Mouse (Mus musculus) testis, postnatal 10 days (tissue): ENCODE measurements around the gene Gpr4.

ENCODE experiments used
- DNase-seq: peaks from one replicate; pipeline ENCODE4 v3.0.0; 2021; ENCODE audit warnings: low spot score

Gpr4 gene

DNA sequence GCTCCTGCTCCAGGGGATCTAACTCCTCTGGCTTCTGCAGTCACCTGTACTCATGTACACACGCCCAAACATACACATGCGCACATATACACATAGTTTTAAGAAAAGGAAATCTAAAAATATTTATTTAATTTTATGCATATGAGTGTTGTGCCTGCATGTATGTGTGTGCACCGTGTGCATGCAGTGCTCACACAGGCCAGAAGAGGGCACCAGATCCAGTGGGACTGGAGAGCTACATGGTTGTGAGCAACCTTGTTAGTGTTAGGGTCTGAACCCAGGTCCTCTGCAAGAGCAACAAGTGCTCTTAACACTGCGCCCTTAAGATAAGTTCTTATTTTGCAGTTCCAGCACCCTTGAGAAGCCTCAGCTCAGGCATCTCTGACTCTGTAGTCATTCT lies 17.7 kb upstream of the Gpr4 start:
- no peak for DNase-seq

DNA sequence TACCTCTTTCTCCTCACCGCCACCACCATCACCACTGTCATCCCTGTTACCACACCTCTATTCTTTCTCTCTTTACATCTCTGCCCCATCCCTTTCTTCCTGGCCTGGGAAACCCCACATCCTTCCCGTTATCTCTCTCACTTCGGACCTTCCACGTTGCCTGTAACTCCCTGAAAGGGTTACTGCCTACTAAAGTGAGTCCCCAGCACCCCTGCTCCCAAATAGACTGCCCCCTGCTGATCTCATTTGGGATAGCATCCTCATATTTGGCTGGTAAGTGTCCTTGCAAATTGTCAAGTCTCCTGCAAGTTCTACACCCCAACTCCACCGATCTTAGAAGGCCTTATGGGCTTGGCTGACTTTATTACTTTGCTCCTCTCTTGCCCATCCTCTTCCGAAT lies 15.7 kb upstream of the Gpr4 start:
- DNase-seq = peak; percentile 69

DNA sequence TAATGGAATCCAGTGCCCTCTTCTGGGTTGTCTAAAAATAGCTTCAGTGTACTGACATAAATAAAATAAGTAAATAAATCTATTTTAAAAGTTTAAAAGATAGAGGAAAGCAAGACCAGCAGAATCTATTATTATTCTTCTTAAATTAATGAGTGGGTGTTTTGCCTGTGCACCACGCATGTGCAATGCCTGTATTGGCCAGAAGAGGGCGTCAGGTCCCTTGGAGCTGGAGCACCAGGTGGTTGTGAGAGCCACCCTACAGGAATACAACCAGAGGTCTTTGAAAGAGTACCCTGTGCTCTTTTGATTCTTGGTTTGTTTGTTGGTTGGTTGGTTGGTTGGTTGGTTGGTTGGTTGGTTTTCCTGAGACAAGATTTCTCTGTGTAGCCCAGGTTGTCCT lies 14.4 kb upstream of the Gpr4 start:
- DNase-seq = peak; percentile 73

DNA sequence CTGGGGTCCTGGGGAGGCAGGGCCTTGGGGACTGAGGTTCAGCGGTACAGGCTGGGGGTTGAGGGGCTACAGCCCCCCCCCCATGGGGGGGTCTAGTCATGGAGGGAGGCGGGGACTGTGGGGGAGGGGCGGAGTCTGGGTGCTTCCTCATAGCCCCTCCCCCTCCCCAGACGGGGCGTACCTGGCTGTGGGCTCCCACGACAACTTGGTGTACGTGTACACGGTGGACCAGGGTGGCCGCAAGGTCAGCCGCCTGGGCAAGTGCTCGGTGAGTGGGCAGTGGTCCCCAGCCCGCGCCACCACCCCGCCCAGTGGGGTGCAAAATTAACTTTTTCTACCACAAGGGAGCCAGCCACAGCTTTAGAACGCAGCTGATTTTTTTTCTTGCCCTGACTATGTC lies 10.7 kb upstream of the Gpr4 start:
- peak; percentile 60 for DNase-seq

DNA sequence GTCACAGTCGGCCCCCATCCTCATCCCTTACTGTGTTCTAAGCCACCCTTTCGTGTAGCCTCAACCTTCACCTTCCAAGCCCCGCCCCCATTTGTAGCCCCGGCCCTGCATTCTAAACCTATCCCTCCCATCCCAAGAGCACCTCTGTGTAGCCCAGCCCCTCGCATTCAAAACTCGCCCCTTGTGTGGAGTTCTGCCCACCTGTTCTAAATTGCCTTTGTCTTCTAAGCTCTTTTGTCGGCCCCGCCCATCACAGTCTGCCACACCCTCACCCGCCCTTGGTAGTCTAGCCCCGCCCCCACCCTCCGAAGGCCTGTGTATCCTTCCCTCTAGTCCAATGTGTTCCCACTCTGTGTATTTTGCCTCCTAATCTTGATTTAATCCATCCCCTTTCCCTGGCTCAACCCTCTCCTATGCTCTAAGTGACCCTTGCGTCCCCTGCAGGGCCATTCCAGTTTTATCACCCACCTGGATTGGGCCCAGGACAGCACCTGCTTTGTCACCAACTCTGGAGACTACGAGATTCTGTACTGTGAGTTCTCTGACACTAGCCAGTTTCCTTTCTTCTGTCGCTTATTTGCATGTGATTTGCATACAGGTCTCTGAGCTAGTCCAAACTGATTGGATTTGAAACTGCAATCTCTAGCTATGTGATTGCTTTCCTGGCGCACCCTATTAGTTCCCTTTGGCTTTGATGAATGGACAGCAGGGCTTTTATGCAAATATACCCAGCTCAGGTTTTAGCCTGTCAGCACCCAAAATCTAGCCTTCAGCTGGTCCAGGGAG lies 10.1 kb upstream of the Gpr4 start:
- no peak for DNase-seq

DNA sequence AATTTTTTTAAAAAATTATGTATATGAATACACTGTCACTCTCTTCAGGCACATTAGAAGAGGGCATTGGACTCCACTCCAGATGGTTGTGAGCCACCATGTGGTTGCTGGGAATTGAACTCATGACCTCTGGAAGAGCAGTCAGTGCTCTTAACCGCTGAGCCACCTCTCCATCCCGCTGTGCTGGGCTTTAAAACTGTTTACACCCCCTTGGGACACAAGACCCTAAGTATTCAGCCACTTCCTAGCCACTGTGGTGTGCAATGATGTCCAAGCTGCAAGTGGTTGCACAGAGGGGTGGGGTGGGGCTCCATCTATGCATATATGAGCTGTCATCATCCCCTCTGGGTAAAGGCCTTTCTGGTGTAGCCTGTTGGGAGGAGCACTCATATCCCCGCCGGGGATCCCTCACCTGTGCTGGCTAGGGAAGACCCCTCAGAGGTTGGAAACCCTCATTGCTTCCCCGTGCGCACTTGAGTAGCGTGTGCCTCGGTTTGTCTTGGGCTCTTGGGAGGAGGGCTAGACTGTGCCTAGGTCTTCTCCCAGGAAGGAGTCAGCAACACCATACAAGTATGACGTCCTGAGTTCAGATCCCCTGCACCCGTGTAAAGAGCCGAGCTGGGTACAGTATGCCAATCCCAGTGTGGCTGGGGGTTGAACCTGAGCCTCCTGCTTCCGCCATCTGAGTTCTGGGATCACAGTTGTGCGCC lies 4.0 kb upstream of the Gpr4 start:
- no peak for DNase-seq

DNA sequence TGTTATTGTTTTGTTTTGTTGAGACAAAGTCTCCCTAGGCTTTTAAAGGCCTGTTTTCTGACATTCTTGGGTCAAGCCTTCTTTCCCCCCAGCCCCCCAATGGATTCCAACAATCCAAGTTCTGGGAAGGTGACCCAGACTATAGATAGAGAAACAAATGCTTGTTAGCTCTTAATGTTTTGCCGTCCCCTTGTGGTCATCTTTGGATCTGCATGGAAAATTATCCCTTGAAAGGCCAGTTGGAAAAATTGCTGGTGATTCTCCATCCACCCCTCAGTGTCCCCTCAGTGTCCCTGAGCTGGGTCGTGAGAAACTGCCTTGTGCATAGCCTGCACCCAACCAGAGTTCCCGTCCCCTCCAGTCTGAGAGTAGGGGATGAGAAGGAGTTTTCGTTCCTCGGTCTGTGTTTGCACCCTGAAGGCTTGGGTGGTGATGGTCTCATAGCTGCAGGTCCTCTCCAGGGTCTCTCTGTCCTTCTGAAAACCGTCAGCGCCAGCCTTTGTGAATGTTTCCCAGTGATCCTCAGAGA lies 3.3 kb upstream of the Gpr4 start:
- DNase-seq = peak; percentile 73

DNA sequence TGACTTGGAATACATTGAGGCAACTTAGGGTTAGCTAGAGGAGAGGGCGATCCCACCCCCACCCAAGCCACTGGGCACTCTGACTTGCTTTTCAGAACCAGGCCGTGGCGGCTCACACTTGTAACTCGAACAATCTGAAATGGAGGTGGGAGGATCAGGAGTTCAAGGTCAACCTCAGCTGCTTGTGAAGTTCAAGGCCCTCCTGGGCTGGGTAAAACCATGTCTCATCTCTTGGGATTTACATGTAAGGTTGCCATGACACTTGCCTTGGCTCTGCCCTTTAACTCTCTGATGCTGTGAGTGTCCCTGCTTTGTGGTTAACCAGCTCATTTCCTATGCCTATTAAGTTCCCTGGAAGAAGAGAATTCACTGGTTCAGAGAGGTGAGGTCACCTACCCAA lies 2.8 kb upstream of the Gpr4 start:
- no peak for DNase-seq

DNA sequence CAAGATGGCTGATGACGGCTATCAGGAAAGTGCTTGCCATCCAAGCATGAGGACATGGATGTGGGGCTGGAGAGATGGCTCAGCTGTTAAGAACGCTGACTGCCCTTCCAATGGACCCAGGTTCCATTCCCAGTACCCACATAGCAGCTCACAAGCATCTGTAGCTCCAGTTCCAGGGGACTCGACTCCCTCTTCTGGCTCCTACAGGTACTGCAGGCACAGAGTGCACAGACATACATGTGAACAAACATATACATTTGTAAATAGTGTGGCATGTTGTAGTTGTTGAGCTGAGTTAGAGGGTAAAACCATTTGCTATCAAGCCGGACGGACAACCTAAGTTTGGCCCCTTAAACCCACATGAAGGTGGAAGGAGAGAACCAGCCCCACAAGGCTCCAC lies 2.3 kb upstream of the Gpr4 start:
- DNase-seq = no peak

DNA sequence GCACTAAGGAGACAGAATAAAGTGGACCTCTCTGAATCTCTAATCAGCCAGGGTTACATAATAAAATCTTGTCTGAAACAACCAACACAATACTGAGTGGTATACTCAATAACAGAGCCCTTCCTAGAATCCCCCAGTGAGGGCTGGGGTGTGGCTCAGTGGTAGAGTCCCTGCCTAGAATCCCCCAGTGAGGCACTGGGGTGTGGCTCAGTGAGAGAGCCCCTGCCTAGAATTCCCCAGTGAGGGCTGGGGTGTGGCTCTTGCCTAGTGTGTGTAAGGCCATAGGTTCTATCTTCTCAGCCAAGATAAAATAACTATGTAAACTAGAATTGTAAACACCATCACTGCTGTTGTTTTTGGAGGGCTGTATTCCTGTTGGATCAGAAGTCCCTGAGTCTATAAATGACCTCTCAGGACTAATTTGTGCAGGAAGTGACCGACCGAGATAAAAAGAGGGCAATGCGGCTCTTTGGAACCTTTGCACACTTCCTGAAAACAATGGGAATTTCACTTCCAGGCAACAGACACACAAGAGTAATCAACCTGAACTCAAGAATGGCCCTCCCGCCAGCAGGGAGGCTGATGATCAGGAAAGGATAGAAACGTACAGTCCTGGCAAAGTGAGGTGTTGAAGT lies 1.2 kb upstream of the Gpr4 start:
- DNase-seq = no peak

DNA sequence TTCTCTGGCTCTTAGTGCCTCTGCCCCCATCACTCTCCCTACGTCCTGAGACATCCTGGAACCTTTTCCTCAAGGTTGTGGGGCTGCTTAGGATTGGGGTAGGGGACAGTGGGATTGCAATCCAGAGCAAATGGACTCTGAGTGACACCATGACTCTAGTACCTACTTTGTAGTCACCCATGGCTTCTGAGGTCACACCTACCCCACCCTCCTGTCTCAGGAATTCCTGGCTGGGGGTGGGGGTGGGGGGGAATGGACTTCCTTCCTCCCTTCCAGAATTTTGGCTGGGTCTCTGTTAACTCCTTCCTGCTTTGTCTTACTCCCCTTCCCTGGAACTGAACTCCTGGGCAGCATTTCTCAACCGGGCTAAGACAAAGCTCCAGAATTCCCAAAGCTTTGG lies 1.0 kb downstream of the Gpr4 start:
- no peak for DNase-seq

DNA sequence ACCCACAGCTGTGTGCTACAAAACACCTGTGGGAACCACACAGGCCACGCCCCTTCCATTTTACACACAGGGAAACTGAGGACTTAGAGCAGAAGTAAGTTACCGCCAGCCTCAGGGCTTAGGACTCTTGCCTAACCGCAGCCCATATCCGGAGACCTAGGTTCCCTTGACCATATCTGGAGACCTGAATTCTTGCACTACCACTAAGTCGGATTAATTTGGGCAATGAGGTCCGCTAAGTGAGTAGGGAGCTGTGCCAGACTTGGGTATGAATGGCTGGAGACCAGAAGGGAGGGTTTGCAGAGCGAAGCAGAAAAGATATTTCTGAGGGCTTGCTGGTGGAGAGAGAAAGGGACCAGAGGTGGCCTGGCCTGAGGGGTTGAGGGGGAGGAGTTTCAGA lies 2.0 kb downstream of the Gpr4 start:
- no peak for DNase-seq

DNA sequence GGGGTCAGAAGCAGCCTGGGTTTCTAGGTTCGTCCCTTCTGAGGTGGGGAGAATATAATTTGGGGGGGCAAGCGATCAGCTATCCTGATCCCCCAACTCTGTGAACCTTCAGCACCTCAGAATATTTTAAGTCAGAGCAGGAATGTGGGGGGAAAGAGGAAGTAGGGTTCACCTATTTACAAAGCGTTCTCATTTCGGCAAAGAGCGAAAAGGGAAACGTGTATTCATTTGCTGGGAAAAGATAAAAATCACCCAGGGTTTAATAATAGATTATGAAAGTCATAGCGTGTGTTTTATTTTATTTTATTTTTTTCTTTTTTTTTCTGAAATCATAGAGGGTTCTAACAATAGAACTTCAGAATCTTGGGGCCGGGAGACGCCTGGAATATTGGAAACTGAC lies 2.6 kb downstream of the Gpr4 start:
- DNase-seq = no peak

DNA sequence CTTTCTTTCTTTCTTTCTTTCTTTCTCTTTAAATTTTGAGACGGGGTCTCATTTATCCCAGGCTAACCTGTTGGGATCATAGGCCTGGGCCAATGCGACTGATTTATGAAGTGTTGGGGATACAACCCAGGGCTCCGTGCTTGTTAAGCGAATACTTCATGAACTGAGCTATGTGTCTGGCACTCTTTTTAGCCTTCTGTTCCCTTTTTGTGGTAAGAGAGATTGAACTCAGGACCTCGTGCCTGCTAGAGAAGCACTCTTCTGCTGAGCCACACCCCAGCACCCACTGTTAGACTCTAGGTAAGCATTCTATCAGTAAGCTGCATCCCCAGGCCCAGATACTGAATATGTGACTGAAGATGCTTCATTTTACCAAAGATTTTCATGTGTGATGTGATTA lies 5.2 kb downstream of the Gpr4 start:
- DNase-seq = no peak

DNA sequence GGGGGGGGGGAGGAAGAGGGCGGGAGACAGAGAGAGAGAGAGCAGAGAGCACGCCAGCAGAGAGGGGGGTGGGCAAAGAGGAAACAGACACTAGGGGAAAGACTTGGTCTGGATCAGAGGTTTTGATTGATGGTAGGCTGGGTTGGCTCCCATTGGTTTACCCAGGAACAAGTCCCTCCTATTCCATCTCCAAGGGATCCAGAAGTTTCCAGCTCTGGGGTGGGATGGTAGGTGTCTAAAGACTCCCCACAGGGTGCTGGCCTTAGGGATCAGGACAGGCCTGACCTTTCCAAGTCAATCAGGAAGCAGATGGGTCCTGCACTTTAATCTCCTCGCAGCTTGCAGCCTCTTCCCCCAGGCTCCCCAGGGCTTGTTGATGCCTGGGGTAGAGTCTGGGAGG lies 5.6 kb downstream of the Gpr4 start:
- DNase-seq = no peak

DNA sequence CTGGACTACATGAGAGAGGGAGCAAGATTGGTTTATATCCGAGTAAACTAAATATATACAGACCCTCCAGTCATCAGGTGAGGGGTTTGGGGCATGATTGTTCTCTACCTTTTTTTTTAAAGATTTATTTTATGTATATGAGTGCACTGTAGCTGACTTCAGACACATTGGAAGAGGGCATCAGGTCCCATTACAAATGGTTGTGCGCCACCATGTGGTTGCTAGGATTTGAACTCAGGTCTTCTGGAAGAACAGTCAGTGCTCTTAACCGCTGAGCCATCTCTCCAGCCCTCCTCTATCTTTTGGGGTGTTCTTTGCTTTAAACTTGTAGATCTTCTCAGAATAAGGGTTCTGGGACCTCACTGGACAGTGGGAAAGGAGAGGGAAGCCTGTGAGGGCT lies 7.7 kb downstream of the Gpr4 start:
- DNase-seq = no peak

DNA sequence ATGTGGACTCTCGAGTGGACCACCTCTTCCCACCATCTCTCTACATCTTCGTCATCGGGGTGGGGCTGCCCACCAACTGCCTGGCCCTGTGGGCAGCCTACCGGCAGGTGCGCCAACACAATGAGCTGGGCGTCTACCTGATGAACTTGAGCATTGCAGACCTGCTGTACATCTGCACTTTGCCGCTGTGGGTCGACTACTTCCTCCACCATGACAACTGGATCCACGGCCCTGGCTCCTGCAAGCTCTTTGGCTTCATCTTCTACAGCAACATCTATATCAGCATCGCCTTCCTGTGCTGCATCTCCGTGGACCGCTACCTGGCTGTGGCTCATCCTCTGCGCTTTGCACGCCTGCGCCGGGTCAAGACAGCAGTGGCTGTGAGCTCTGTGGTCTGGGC lies 9.9 kb downstream of the Gpr4 start:
- no peak for DNase-seq

DNA sequence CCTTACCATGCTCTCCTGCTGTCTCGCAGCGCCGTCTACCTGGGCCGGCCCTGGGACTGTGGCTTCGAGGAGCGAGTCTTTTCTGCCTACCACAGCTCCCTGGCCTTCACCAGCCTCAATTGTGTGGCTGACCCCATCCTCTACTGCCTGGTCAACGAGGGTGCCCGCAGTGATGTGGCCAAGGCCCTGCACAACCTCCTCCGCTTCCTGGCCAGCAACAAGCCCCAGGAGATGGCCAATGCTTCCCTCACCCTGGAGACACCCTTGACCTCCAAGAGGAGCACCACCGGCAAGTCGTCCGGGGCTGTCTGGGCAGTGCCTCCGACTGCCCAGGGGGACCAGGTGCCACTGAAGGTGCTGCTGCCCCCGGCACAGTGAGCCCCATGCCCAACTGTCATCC lies 10.5 kb downstream of the Gpr4 start:
- no peak for DNase-seq

DNA sequence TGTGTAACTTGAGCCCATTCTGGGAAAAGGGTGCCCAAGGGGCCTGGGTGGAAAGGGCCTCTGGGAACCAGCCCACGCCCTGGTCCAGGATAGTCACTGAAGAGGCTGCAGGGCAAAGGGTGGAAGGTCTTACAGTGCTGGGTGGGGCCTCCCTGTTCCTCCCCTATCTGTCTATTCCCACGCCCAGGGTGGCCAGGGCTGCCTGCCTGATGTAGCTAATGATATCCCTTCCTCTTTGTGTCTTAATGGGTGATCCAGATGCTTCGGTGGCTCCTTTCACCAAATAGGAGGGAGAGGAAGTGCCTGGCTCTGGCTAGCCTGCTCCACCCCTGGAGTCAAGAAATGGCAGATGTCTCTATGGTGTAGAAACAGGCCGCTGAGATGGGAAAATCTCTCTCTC lies 12.6 kb downstream of the Gpr4 start:
- DNase-seq = no peak

DNA sequence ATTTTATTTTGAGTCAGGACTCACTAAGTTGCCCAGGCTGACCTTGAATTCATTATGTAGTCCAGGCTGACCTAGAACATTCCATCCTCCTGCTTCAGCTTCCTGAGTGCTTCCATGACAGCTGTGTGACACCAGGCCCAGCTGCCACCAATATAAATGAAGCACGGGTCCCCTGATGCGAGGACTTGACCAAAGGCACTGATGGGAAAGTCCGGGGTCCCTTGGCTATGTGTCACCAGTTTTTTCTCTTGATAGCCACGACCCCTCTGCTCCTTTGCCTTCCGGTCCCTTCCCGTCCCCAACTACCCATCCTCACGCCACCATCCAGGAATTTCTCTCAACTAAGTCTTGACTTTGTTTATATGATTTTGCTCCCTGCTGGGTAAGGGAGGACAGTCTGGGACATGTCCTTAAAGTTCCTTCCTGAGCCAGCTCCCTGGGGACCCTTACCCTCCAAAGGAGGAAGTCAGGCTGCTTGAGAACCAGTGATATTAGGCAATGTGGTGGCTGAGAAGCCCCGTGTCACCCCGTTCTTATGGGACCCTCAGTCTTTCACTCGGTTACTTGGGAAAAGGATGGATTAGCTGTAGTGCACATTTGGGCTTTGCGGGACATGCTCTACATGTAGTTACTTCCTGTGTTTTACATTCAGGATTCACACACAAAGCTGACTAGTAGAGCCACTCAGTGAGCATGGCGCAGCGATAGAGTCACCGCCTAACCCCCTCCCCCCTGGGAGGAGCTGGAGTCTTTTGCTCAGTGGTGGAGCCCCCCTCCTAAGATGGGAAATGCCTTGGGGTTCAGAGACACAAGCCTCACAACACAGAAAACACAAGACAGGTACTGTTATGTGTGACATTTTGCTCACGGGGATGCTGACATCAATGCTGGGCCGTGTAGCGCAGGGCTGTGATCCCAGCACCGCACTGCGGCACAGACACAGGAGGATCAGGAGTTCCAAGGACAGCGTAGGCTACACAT lies 14.8 kb downstream of the Gpr4 start:
- peak; percentile 50 for DNase-seq

DNA sequence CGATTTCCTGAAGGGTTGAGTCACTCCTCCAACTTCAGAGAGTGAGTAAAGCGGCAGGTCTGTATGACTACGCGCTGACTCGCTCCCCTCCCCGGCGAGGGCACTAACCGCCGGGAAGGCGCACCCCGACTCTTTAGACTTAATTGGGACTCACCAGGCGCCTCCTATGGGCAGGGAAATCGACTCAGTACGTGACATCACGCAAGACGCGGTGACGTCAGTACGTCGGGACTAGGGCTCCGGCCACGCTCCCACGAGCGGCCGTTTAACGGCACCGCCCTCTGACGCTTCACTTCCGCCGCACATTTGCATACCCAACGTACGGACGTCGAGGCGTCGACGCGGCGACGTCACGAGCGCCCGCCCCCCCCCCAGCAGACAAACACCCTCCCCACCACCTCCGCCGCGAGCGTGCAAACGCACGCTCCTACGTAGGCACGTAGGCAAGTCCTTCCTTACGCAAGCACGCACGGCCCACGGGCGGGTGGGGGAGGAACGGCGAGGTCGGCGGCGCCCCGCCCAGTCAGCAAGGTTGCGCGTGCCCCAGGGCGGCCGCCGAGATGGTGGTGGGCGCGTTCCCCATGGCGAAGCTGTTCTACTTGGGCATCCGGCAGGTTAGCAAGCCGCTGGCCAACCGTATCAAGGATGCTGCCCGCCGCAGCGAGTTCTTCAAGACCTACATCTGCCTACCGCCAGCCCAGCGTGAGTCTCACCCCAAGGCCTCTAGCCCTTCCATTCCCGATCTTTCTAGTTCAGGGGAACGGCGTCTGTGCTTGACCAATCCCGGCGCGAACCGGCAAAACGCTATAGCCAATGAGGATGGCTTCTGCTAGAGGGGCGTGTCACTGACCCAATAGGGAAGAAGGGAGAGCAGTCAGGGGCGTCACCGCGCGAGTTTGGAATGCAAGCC lies 15.8 kb downstream of the Gpr4 start, which contains the start of gene Opa3:
TSS of gene Opa3 (plus strand) at position 452 of the 910 bp plus-strand sequence.
- peak; percentile 98 for DNase-seq
